Mouse (Mus musculus) kidney, adult 2 months (tissue): Measurements from ENCODE around the gene Plppr3. TPM values are rescaled to one million over a fixed set of nuclear protein-coding genes. Genes with fewer than 3 reads are reported as not detected.

Experiments used
- DNase-seq: peaks from one replicate; pipeline ENCODE4 v3.0.0; 2021
- H3K27ac ChIP-seq: fragments of 200-500 bp; 2 replicates; pipeline ENCODE4 v1.5.1; 2012; ENCODE audit warnings: low read depth, low read length, control low read depth, inconsistent platforms; ENCODE audit not compliant: insufficient read depth
- H3K27me3 ChIP-seq: fragments of 200-500 bp; replicated peaks from 2 replicates; pipeline ENCODE4 v1.6.1; 2012; ENCODE audit warnings: mild to moderate bottlenecking, moderate library complexity, low read length, inconsistent platforms; ENCODE audit not compliant: control insufficient read depth, insufficient read depth
- H3K36me3 ChIP-seq: fragments of 200-500 bp; 2 replicates; pipeline ENCODE4 v1.6.1; 2012; ENCODE audit warnings: mild to moderate bottlenecking, moderate library complexity, low read length, inconsistent platforms; ENCODE audit not compliant: control insufficient read depth, insufficient read depth
- H3K4me1 ChIP-seq: fragments of 200-500 bp; 2 replicates; pipeline ENCODE4 v1.6.1; 2011; ENCODE audit warnings: low read length; ENCODE audit not compliant: control insufficient read depth, insufficient read depth
- H3K4me3 ChIP-seq: fragments of 200-500 bp; 2 replicates; pipeline ENCODE4 v1.5.1; 2011; ENCODE audit warnings: mild to moderate bottlenecking, low read depth, low read length, control low read depth; ENCODE audit not compliant: insufficient read depth
- CTCF ChIP-seq: fragments of 200-500 bp; conservative IDR thresholded peaks from 2 replicates; pipeline ENCODE4 v1.5.1; 2011; ENCODE audit warnings: low read depth, mild to moderate bottlenecking, control low read depth, low read length, moderate library complexity, mixed read lengths; ENCODE audit not compliant: insufficient read depth, insufficient read length
- POLR2A ChIP-seq: fragments of 200-500 bp; IDR thresholded peaks from one replicate; pipeline ENCODE4 v1.6.1; 2011; ENCODE audit warnings: low read depth, low read length, control low read depth
- WGBS: fragments of 180-500 bp; shearing (Covaris S2); methylation state at CpG from one replicate; pipeline ENCODE4 v1.1.7; 2018; 5-methylcytosine and 5-hydroxymethylcytosine counted together
- polyA plus RNA-seq: library from polyadenylated mRNA; depleted of rRNA; stranded (reverse); fragments of >200 nt; gene quantifications from 2 replicates; pipeline ENCODE4 v1.2.3, GENCODE M21; 2012; rRNA removed

The Plppr3 gene
- polyA plus RNA-seq, 1 experiment, result 2.7 TPM

GRCm38 (mm10) chr10:79815671-79816494 is 58.6 kb downstream of the Plppr3 start:
- Histone ChIP-seq H3K27ac (peak overlapping the region; percentile 85), H3K27me3 (no peaks in the 10 kb centered on the region), H3K4me1 (peaks cover 32% of the 10 kb centered on the region), H3K36me3 (no peaks in the 10 kb centered on the region; the same call in 1 of the 2 replicates), H3K4me3 (no peak overlapping the region)
- WGBS, result 37% methylated on average over 12 of the region's 12 CpGs
- TF ChIP-seq CTCF, result no peak
- TF ChIP-seq POLR2A, result peak; percentile 23
- DNase-seq, result peak; percentile 92

GRCm38 (mm10) chr10:79814271-79814842 is 60.1 kb downstream of the Plppr3 start:
- Histone ChIP-seq H3K4me3 (no peak overlapping the region), H3K27ac (peak overlapping the region; percentile 92), H3K4me1 (peaks cover 28% of the 10 kb centered on the region), H3K27me3 (no peaks in the 10 kb centered on the region), H3K36me3 (no peaks in the 10 kb centered on the region; the same call in 1 of the 2 replicates)
- DNase-seq, result peak; percentile 91
- TF ChIP-seq POLR2A, result no peak
- TF ChIP-seq CTCF, result no peak
- 35% methylated on average over 5 of the region's 5 CpGs for WGBS

GRCm38 (mm10) chr10:79811736-79812637 is 62.4 kb downstream of the Plppr3 start:
- DNase-seq, result peak; percentile 90
- 26% methylated on average over 15 of the region's 15 CpGs for WGBS
- H3K4me1 ChIP-seq, result peaks cover 28% of the 10 kb centered on the region
- no peaks in the 10 kb centered on the region for H3K27me3 ChIP-seq
- no peaks in the 10 kb centered on the region; the same call in 1 of the 2 replicates for H3K36me3 ChIP-seq
- no peak overlapping the region for H3K27ac ChIP-seq
- no peak overlapping the region for H3K4me3 ChIP-seq
- TF ChIP-seq CTCF, result peak; percentile 96
- TF ChIP-seq POLR2A, result no peak

Other genes with a start within 250 kb of the Plppr3 start
- 0.97 and 1.6 TPM in 2 replicates for gene Shc2, start 236.7 kb downstream of the Plppr3 start, polyA plus RNA-seq
- gene Odf3l2, start 228.9 kb downstream of the Plppr3 start, polyA plus RNA-seq, result 0.17 TPM in 1 of 2 replicates, not detected in the other
- 0.44 TPM in 1 of 2 replicates, not detected in the other for gene Madcam1, start 210.1 kb downstream of the Plppr3 start, polyA plus RNA-seq
- 60.3 and 75.2 TPM in 2 replicates for gene Tpgs1, start 205.3 kb downstream of the Plppr3 start, polyA plus RNA-seq
- 159 and 183 TPM in 2 replicates for gene Cdc34, start 192.4 kb downstream of the Plppr3 start, polyA plus RNA-seq
- 0.34 and 0.94 TPM in 2 replicates for gene Gzmm, start 185.6 kb downstream of the Plppr3 start, polyA plus RNA-seq
- 825 and 914 TPM in 2 replicates for gene Bsg, start 170.1 kb downstream of the Plppr3 start, polyA plus RNA-seq
- gene Hcn2, start 158.0 kb downstream of the Plppr3 start, polyA plus RNA-seq, result 1.5 and 1.9 TPM in 2 replicates
- 66.3 and 77.9 TPM in 2 replicates for gene Polrmt, start 128.1 kb downstream of the Plppr3 start, polyA plus RNA-seq
- gene Fgf22, start 119.6 kb downstream of the Plppr3 start, polyA plus RNA-seq, result not detected in 2 replicates
- 90.2 and 122 TPM in 2 replicates for gene Rnf126, start 107.7 kb downstream of the Plppr3 start, polyA plus RNA-seq
- gene Fstl3, start 97.4 kb downstream of the Plppr3 start, polyA plus RNA-seq, result 17.0 and 24.1 TPM in 2 replicates
- gene Prss57, start 83.7 kb downstream of the Plppr3 start, polyA plus RNA-seq, result 0.03 and 0.08 TPM in 2 replicates
- gene Palm, start 81.1 kb downstream of the Plppr3 start, polyA plus RNA-seq, result 110 and 121 TPM in 2 replicates
- 17.9 and 19.9 TPM in 2 replicates for gene Misp, start 53.6 kb downstream of the Plppr3 start, polyA plus RNA-seq
- 184 and 198 TPM in 2 replicates for gene Ptbp1, start 20.2 kb downstream of the Plppr3 start, polyA plus RNA-seq
- 0.67 and 0.99 TPM in 2 replicates for gene Prtn3, start 158 bp downstream of the Plppr3 start, polyA plus RNA-seq
- gene Elane, start 11.6 kb upstream of the Plppr3 start, polyA plus RNA-seq, result 0.10 TPM in 1 of 2 replicates, not detected in the other
- gene Cfd, start 16.2 kb upstream of the Plppr3 start, polyA plus RNA-seq, result 1,335 and 2,389 TPM in 2 replicates
- gene Med16, start 34.3 kb upstream of the Plppr3 start, polyA plus RNA-seq, result 57.1 and 75.4 TPM in 2 replicates
- gene Gm26602, start 36.2 kb upstream of the Plppr3 start, polyA plus RNA-seq, result not detected in 2 replicates
- 5.6 and 9.2 TPM in 2 replicates for gene Kiss1r, start 42.3 kb upstream of the Plppr3 start, polyA plus RNA-seq
- gene R3hdm4, start 46.6 kb upstream of the Plppr3 start, polyA plus RNA-seq, result 146 and 154 TPM in 2 replicates
- gene Arid3a, start 52.4 kb upstream of the Plppr3 start, polyA plus RNA-seq, result 6.7 and 8.1 TPM in 2 replicates
- gene Wdr18, start 85.5 kb upstream of the Plppr3 start, polyA plus RNA-seq, result 60.4 and 67.5 TPM in 2 replicates
- gene Grin3b, start 96.1 kb upstream of the Plppr3 start, polyA plus RNA-seq, result 1.6 and 2.0 TPM in 2 replicates
- 262 and 316 TPM in 2 replicates for gene Tmem259, start 109.7 kb upstream of the Plppr3 start, polyA plus RNA-seq
- 52.3 and 55.5 TPM in 2 replicates for gene Cnn2, start 114.0 kb upstream of the Plppr3 start, polyA plus RNA-seq
- 10.6 and 11.8 TPM in 2 replicates for gene Abca7, start 121.9 kb upstream of the Plppr3 start, polyA plus RNA-seq
- gene Arhgap45, start 142.0 kb upstream of the Plppr3 start, polyA plus RNA-seq, result 9.6 and 25.5 TPM in 2 replicates
- gene Polr2e, start 165.2 kb upstream of the Plppr3 start, polyA plus RNA-seq, result 230 and 235 TPM in 2 replicates
- 1,431 and 1,557 TPM in 2 replicates for gene Gpx4, start 172.5 kb upstream of the Plppr3 start, polyA plus RNA-seq
- gene Sbno2, start 230.9 kb upstream of the Plppr3 start, polyA plus RNA-seq, result 27.7 and 30.8 TPM in 2 replicates
- 114 and 117 TPM in 2 replicates for gene Stk11, start 241.2 kb upstream of the Plppr3 start, polyA plus RNA-seq